Comparison of ENCODE assay signal across 8 mouse cellular contexts in the genomic region with DNA sequence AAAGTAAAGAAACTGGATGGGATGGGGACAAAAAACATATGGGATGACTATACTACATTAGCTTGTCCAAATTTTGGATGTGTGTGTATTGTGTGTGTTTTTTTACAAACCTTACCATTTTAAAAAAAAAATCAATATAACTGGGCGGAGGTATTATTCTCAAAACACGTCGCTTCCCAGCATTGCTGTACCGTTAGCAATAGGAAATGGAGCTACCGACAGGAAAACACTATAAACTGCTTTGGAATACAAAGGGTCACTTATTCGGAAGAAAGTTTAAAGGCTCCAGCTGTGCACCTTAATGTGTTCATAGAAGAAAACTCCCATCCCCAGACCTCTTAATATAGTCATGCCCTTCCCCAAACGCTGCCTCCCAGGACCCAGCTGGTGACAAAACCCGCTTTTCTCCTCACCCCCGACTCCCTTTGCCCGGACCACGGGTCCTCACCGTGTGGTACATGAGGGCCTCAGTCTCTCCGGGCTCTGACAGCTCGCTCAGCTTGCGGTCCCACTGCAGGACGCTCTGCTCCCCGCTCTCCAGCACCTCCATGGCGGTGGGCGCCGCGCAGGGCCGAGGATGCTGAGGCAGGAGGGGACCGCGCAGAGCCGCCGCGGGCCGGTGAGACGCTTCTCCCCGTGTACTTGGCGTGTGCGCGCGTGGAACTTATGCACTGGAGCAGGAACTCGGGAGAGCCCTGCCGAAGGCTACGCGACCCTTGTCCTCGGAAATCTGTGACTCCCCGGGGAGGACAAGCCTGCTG. TPM values are rescaled to one million over a fixed set of nuclear protein-coding genes. Genes with fewer than 3 reads are reported as not detected.
DNase-seq lines count a peak whose midpoint lies in the region; ATAC-seq and TF ChIP-seq lines count a peak whose summit lies in the region.

No protein-coding gene starts in this region.

- H3K36me3 ChIP-seq in kidney, postnatal 0 days (ENCODE audit: insufficient read depth, low read length) = no peaks in the 10 kb centered on the region
- H3K36me3 ChIP-seq in embryonic facial prominence, embryonic 14.5 days (ENCODE audit: control insufficient read depth, insufficient read depth, low read length) = peaks cover 13% of the 10 kb centered on the region
- no peaks in the 10 kb centered on the region for H3K36me3 ChIP-seq in hindbrain, embryonic 10.5 days
- no peaks in the 10 kb centered on the region for H3K36me3 ChIP-seq in liver, embryonic 15.5 days (replicated peaks)
- H3K36me3 ChIP-seq in small intestine, adult 2 months (ENCODE audit: control insufficient read depth, insufficient read depth, low read length) = 0 out of 2 replicates have a peak, but pooled peaks cover 1% of the 10 kb centered on the region

- ATAC-seq in kidney, postnatal 0 days (replicated peaks; ENCODE audit: low FRiP score, low read depth) = peak; percentile 37
- peak; percentile 48 for ATAC-seq in Patski
- ATAC-seq in embryonic facial prominence, embryonic 14.5 days (ENCODE audit: low read depth) = peak; percentile 35
- ATAC-seq in liver, embryonic 15.5 days (ENCODE audit: insufficient read depth) = peak; percentile 29

- no peaks in the 10 kb centered on the region for H3K9me3 ChIP-seq in kidney, postnatal 0 days (replicated peaks; ENCODE audit: low read length)
- H3K9me3 ChIP-seq in embryonic facial prominence, embryonic 14.5 days (ENCODE audit: control insufficient read depth, low read length) = peaks cover 3% of the 10 kb centered on the region; the same call in 1 of the 2 replicates
- no peaks in the 10 kb centered on the region for H3K9me3 ChIP-seq in hindbrain, embryonic 10.5 days
- H3K9me3 ChIP-seq in liver, embryonic 15.5 days (replicated peaks) = no peaks in the 10 kb centered on the region

- H3K27ac ChIP-seq in kidney, postnatal 0 days = peak overlapping the region; percentile 92
- peak overlapping the region; percentile 91 for H3K27ac ChIP-seq in embryonic facial prominence, embryonic 14.5 days (replicated peaks; ENCODE audit: low read depth, low read length)
- peak overlapping the region; percentile 89 for H3K27ac ChIP-seq in hindbrain, embryonic 10.5 days
- peak overlapping the region; percentile 56 for H3K27ac ChIP-seq in liver, embryonic 15.5 days (replicated peaks)
- peak overlapping the region; percentile 53 for H3K27ac ChIP-seq in small intestine, adult 2 months (ENCODE audit: insufficient read depth, low read depth, low read length)

- 2% methylated on average over 40 of the region's 40 CpGs for whole genome bisulfite sequencing in kidney, postnatal 0 days
- WGBS in embryonic facial prominence, embryonic 14.5 days = under 1% methylated on average over 40 of the region's 40 CpGs
- WGBS in hindbrain, embryonic 10.5 days = 2% methylated on average over 40 of the region's 40 CpGs
- WGBS in liver, embryonic 15.5 days (ENCODE audit: insufficient replicate concordance) = under 1% methylated on average over 40 of the region's 40 CpGs
- WGBS in small intestine, adult 2 months = under 1% methylated on average over 40 of the region's 40 CpGs

- peak overlapping the region; percentile 78 for H3K4me2 ChIP-seq in kidney, postnatal 0 days (ENCODE audit: low read length)
- H3K4me2 ChIP-seq in embryonic facial prominence, embryonic 14.5 days (ENCODE audit: low read depth, low read length) = peak overlapping the region; percentile 90
- H3K4me2 ChIP-seq in liver, embryonic 15.5 days = peak overlapping the region; percentile 86

- in situ Hi-C loops in Patski (cut with MboI; ENCODE audit: low pct_unique_long_range_greater_than_20kb) = loop anchor here (5.0 to 25.0 kb wide), 2 partner anchors 84 to 1904 kb away; a partner anchor contains a TSS

- H3K9ac ChIP-seq in kidney, postnatal 0 days (ENCODE audit: low read depth, low read length) = peak overlapping the region; percentile 84
- H3K9ac ChIP-seq in embryonic facial prominence, embryonic 14.5 days (ENCODE audit: low read depth, low read length) = peak overlapping the region; percentile 92
- H3K9ac ChIP-seq in liver, embryonic 15.5 days = peak overlapping the region; percentile 63

- DNase-seq in kidney, postnatal 0 days (ENCODE audit: low spot score) = peak; percentile 59
- no peak for DNase-seq in kidney, adult 8-10 months
- DNase-seq in Patski (ENCODE audit: low read depth, low spot score) = no peak
- DNase-seq in embryonic facial prominence, embryonic 14.5 days (ENCODE audit: low spot score) = peak; percentile 50
- DNase-seq in hindbrain, embryonic 10.5 days (ENCODE audit: low spot score) = peak; percentile 58
- no peak for DNase-seq in cerebellum, postnatal 25 days

- H3K27me3 ChIP-seq in kidney, postnatal 0 days (ENCODE audit: insufficient read depth, low read length) = no peaks in the 10 kb centered on the region
- no peaks in the 10 kb centered on the region for H3K27me3 ChIP-seq in Patski
- no peaks in the 10 kb centered on the region for H3K27me3 ChIP-seq in embryonic facial prominence, embryonic 14.5 days (replicated peaks; ENCODE audit: control insufficient read depth, insufficient read depth, low read length)
- H3K27me3 ChIP-seq in hindbrain, embryonic 10.5 days (ENCODE audit: insufficient read depth, poor library complexity, severe bottlenecking) = no peaks in the 10 kb centered on the region
- no peaks in the 10 kb centered on the region for H3K27me3 ChIP-seq in liver, embryonic 15.5 days
- no peaks in the 10 kb centered on the region for H3K27me3 ChIP-seq in small intestine, adult 2 months (ENCODE audit: control insufficient read depth, insufficient read depth, low read length)

- no peak for TF ChIP-seq POLR2A in small intestine, adult 2 months (IDR thresholded peaks at IDR 0.05; ENCODE audit: low read depth, low read length)

- TF ChIP-seq CTCF in kidney, postnatal 0 days (IDR thresholded peaks at IDR 0.05; ENCODE audit: low read depth) = no peak
- no peak for TF ChIP-seq CTCF in Patski (IDR thresholded peaks at IDR 0.05)
- TF ChIP-seq CTCF in small intestine, adult 2 months (IDR thresholded peaks at IDR 0.05; ENCODE audit: extremely low read depth, insufficient read length, insufficient replicate concordance, low read depth, low read length) = no peak

- POLR2A ChIA-PET in Patski (lab: Charles Lee) = interaction anchor here (1.3 to 2.2 kb wide), 2 partner anchors 10 to 393 kb away, joined by 3 to 17 read pairs; no protein-coding TSS in a partner anchor

- H3K4me3 ChIP-seq in kidney, postnatal 0 days (replicated peaks; ENCODE audit: low read depth, low read length) = peak overlapping the region; percentile 88
- H3K4me3 ChIP-seq in embryonic facial prominence, embryonic 14.5 days (ENCODE audit: low read depth, low read length) = peak overlapping the region; percentile 89
- H3K4me3 ChIP-seq in hindbrain, embryonic 10.5 days = peak overlapping the region; percentile 88
- peak overlapping the region; percentile 77 for H3K4me3 ChIP-seq in liver, embryonic 15.5 days (replicated peaks)
- peak overlapping the region; percentile 77 for H3K4me3 ChIP-seq in small intestine, adult 2 months (ENCODE audit: low read depth, low read length)

- CTCF ChIA-PET in Patski (lab: Charles Lee) = interaction anchor here (0.7 to 2.3 kb wide), 11 partner anchors 17 to 88 kb away, joined by 3 to 13 read pairs (median 3); no protein-coding TSS in a partner anchor

- peaks cover 16% of the 10 kb centered on the region for H3K4me1 ChIP-seq in kidney, postnatal 0 days (replicated peaks; ENCODE audit: insufficient read depth, low read length)
- peaks cover 26% of the 10 kb centered on the region for H3K4me1 ChIP-seq in embryonic facial prominence, embryonic 14.5 days (ENCODE audit: control insufficient read depth, insufficient read depth, low read length)
- H3K4me1 ChIP-seq in hindbrain, embryonic 10.5 days (replicated peaks) = peaks cover 38% of the 10 kb centered on the region
- peaks cover 29% of the 10 kb centered on the region for H3K4me1 ChIP-seq in liver, embryonic 15.5 days (replicated peaks)
- H3K4me1 ChIP-seq in small intestine, adult 2 months (ENCODE audit: control insufficient read depth, insufficient read depth, insufficient read length, low read length) = peaks cover 6% of the 10 kb centered on the region

RNA-seq across cellular contexts. Expression of a gene that starts 0.5 kb away (rescaled TPM):
- polyA plus RNA-seq in kidney, postnatal 0 days (2015; fragmentation: Nextera tagmentation; extraction: Ambion mirVana) = 20.8 and 23.3 TPM in 2 replicates
- polyA plus RNA-seq in Patski (2021) = 39.0 TPM
- 34.5 and 35.3 TPM in 2 replicates for polyA plus RNA-seq in embryonic facial prominence, embryonic 14.5 days (2014; fragmentation: Nextera tagmentation; extraction: Ambion mirVana)
- 7.6 and 9.4 TPM in 2 replicates for polyA plus RNA-seq in hindbrain, embryonic 10.5 days (2016; fragmentation: Nextera tagmentation; extraction: Ambion mirVana)
- 3.0 and 3.8 TPM in 2 replicates for polyA plus RNA-seq in liver, embryonic 15.5 days (2015; fragmentation: Nextera tagmentation; extraction: Ambion mirVana)
- polyA plus RNA-seq in small intestine, adult 2 months (2012; rRNA removed) = 8.8 and 30.5 TPM in 2 replicates

Comparison
In these comparisons a context has a peak if more than half of its experiments do, and no peak if none do; other contexts are left out.
1. DNase-seq: peak in kidney, postnatal 0 days (single experiment), embryonic facial prominence, embryonic 14.5 days (single experiment) and hindbrain, embryonic 10.5 days (single experiment); none in kidney, adult 8-10 months (0 of 2), Patski (single experiment) and cerebellum, postnatal 25 days (0 of 2).
2. Peak in every context shown above with its lines, with median percentiles within 50 percentile points of each other: ATAC-seq, H3K27ac ChIP-seq, H3K4me2 ChIP-seq, H3K4me3 ChIP-seq and H3K9ac ChIP-seq.